Mouse (Mus musculus) MEL (cell line): Measurements from ENCODE around the gene Pex5. TPM values are rescaled to one million over a fixed set of nuclear protein-coding genes. Genes with fewer than 3 reads are reported as not detected.

Source experiments
- DNase-seq: peaks from one replicate; pipeline ENCODE4 v3.0.0; 2011; ENCODE audit warnings: low read depth, low spot score
- H3K27ac ChIP-seq: 2 replicates; pipeline ENCODE4 v1.5.1; 2012; ENCODE audit warnings: low read depth, mild to moderate bottlenecking, control low read depth, low read length, moderate library complexity; ENCODE audit not compliant: control insufficient read depth
- H3K27me3 ChIP-seq, 2 experiments: fragments of 150-350 bp in 1 of 2; sonication (generic) in 1 of 2; 2 replicates each; pipeline ENCODE4 v1.6.1; 2012; ENCODE audit warnings: low read length in 2 of 2, mild to moderate bottlenecking in 2 of 2, improper control_type of control experiment in 1 of 2, moderate library complexity in 1 of 2; ENCODE audit not compliant: insufficient read depth in 2 of 2, control insufficient read depth in 1 of 2
- H3K36me3 ChIP-seq, 2 experiments: 2 replicates each; pipeline ENCODE4 v1.6.1; 2012 to 2014; ENCODE audit warnings: low read length in 2 of 2, improper control_type of control experiment in 1 of 2, inconsistent platforms in 1 of 2, mild to moderate bottlenecking in 1 of 2; ENCODE audit not compliant: insufficient read depth in 2 of 2, control insufficient read depth in 1 of 2
- H3K4me1 ChIP-seq, 2 experiments: fragments of 150-350 bp in 1 of 2; sonication (generic) in 1 of 2; 2 replicates each; pipeline ENCODE4 v1.6.1; 2012; ENCODE audit warnings: low read length in 2 of 2, improper control_type of control experiment in 1 of 2, mild to moderate bottlenecking in 1 of 2; ENCODE audit not compliant: insufficient read depth in 2 of 2, control insufficient read depth in 1 of 2
- H3K4me3 ChIP-seq, 2 experiments: fragments of 150-350 bp in 1 of 2; sonication (generic) in 1 of 2; 2 replicates each; pipeline ENCODE4 v1.5.1; 2012; ENCODE audit warnings: low read depth in 2 of 2, low read length in 2 of 2, mild to moderate bottlenecking in 2 of 2, moderate library complexity in 2 of 2, control low read depth in 1 of 2, improper control_type of control experiment in 1 of 2; ENCODE audit not compliant: control insufficient read depth in 1 of 2, insufficient read depth in 1 of 2
- H3K79me2 ChIP-seq: 2 replicates; pipeline ENCODE4 v1.6.1; 2012; ENCODE audit warnings: mild to moderate bottlenecking, low read length, moderate library complexity; ENCODE audit not compliant: control insufficient read depth, poor library complexity, insufficient read depth
- H3K9ac ChIP-seq: 2 replicates; pipeline ENCODE4 v1.6.1; 2012; ENCODE audit warnings: low read depth, mild to moderate bottlenecking, control low read depth, low read length, moderate library complexity; ENCODE audit not compliant: control insufficient read depth, poor library complexity, severe bottlenecking
- H3K9me3 ChIP-seq: fragments of 150-350 bp; sonication (generic); replicated peaks from 2 replicates; pipeline ENCODE4 v1.6.1; 2012; ENCODE audit warnings: mild to moderate bottlenecking, low read length, improper control_type of control experiment, moderate library complexity; ENCODE audit not compliant: insufficient read depth
- BHLHE40 ChIP-seq: IDR thresholded peaks from 2 replicates; pipeline ENCODE4 v1.6.1; 2012; ENCODE audit warnings: low read depth, mild to moderate bottlenecking, inconsistent platforms, low read length, improper control_type of control experiment, borderline replicate concordance
- CHD1 ChIP-seq: IDR thresholded peaks from 2 replicates; pipeline ENCODE4 v1.6.1; 2012; ENCODE audit warnings: low read depth, mild to moderate bottlenecking, inconsistent platforms, low read length, improper control_type of control experiment
- CTCF ChIP-seq, 3 experiments: IDR thresholded peaks in 2 of 3; conservative IDR thresholded peaks in 1 of 3; 2 replicates each; pipeline ENCODE4 v1.5.1; 2011 to 2012; ENCODE audit warnings: low read length in 3 of 3, low read depth in 2 of 3, mild to moderate bottlenecking in 2 of 3, improper control_type of control experiment in 1 of 3, inconsistent platforms in 1 of 3, mixed read lengths in 1 of 3, moderate library complexity in 1 of 3; ENCODE audit not compliant: control insufficient read depth in 1 of 3, insufficient read depth in 1 of 3, poor library complexity in 1 of 3, severe bottlenecking in 1 of 3
- ELF1 ChIP-seq: IDR thresholded peaks from 2 replicates; pipeline ENCODE4 v1.6.1; 2014; ENCODE audit warnings: low read depth, mild to moderate bottlenecking, inconsistent platforms, low read length, improper control_type of control experiment, moderate library complexity
- EP300 ChIP-seq, 2 experiments: IDR thresholded peaks; 2 replicates each; pipeline ENCODE4 v1.6.1; 2011; ENCODE audit warnings: improper control_type of control experiment in 2 of 2, low read length in 2 of 2, low read depth in 1 of 2, mild to moderate bottlenecking in 1 of 2
- GATA1 ChIP-seq: IDR thresholded peaks from 2 replicates; pipeline ENCODE4 v1.6.1; 2011; ENCODE audit warnings: low read depth, low read length, improper control_type of control experiment
- HCFC1 ChIP-seq: IDR thresholded peaks from 2 replicates; pipeline ENCODE4 v1.6.1; 2012; ENCODE audit warnings: low read depth, mild to moderate bottlenecking, inconsistent platforms, low read length, improper control_type of control experiment, moderate library complexity
- JUND ChIP-seq: IDR thresholded peaks from 2 replicates; pipeline ENCODE4 v1.6.1; 2011; ENCODE audit warnings: low read depth, mild to moderate bottlenecking, improper control_type of control experiment, low read length
- MAX ChIP-seq: IDR thresholded peaks from 2 replicates; pipeline ENCODE4 v1.6.1; 2011; ENCODE audit warnings: low read length, improper control_type of control experiment
- MXI1 ChIP-seq: IDR thresholded peaks from 2 replicates; pipeline ENCODE4 v1.6.1; 2011; ENCODE audit warnings: mild to moderate bottlenecking, low read depth, low read length, improper control_type of control experiment
- MYC ChIP-seq: IDR thresholded peaks from 2 replicates; pipeline ENCODE4 v1.6.1; 2011; ENCODE audit warnings: low read depth, mild to moderate bottlenecking, low read length, improper control_type of control experiment, moderate library complexity
- NELFE ChIP-seq: IDR thresholded peaks from 2 replicates; pipeline ENCODE4 v1.6.1; 2011; ENCODE audit warnings: low read depth, low read length, improper control_type of control experiment
- NRF1 ChIP-seq: IDR thresholded peaks from 2 replicates; pipeline ENCODE4 v1.6.1; 2014; ENCODE audit warnings: low read depth, mild to moderate bottlenecking, inconsistent platforms, low read length, improper control_type of control experiment, moderate library complexity; ENCODE audit not compliant: poor library complexity, insufficient read depth, severe bottlenecking
- POLR2A ChIP-seq, 2 experiments: IDR thresholded peaks; 2 replicates each; pipeline ENCODE4 v1.6.1; 2011 to 2012; ENCODE audit warnings: low read length in 2 of 2, mild to moderate bottlenecking in 2 of 2, control low read depth in 1 of 2, improper control_type of control experiment in 1 of 2, low read depth in 1 of 2, moderate library complexity in 1 of 2; ENCODE audit not compliant: control insufficient read depth in 1 of 2, insufficient read depth in 1 of 2, poor library complexity in 1 of 2
- RAD21 ChIP-seq: IDR thresholded peaks from 2 replicates; pipeline ENCODE4 v1.6.1; 2011; ENCODE audit warnings: mild to moderate bottlenecking, low read depth, low read length, improper control_type of control experiment
- RCOR1 ChIP-seq: IDR thresholded peaks from 2 replicates; pipeline ENCODE4 v1.6.1; 2012; ENCODE audit warnings: low read depth, mild to moderate bottlenecking, inconsistent platforms, low read length, improper control_type of control experiment
- SIN3A ChIP-seq: IDR thresholded peaks from 2 replicates; pipeline ENCODE4 v1.6.1; 2012; ENCODE audit warnings: low read length, improper control_type of control experiment, inconsistent platforms
- SMC3 ChIP-seq: IDR thresholded peaks from 2 replicates; pipeline ENCODE4 v1.6.1; 2011; ENCODE audit warnings: low read depth, low read length, improper control_type of control experiment
- TAL1 ChIP-seq: IDR thresholded peaks from 2 replicates; pipeline ENCODE4 v1.6.1; 2012; ENCODE audit warnings: mild to moderate bottlenecking, inconsistent platforms, low read length, moderate library complexity, mixed read lengths
- TBP ChIP-seq: IDR thresholded peaks from 2 replicates; pipeline ENCODE4 v1.8.0; 2011; ENCODE audit warnings: low read depth, low read length, improper control_type of control experiment
- TCF12 ChIP-seq: IDR thresholded peaks from 2 replicates; pipeline ENCODE4 v1.6.1; 2014; ENCODE audit warnings: low read depth, mild to moderate bottlenecking, inconsistent platforms, low read length, improper control_type of control experiment, moderate library complexity
- UBTF ChIP-seq: IDR thresholded peaks from 2 replicates; pipeline ENCODE4 v1.6.1; 2012; ENCODE audit warnings: low read depth, mild to moderate bottlenecking, inconsistent platforms, low read length, improper control_type of control experiment, moderate library complexity, borderline replicate concordance; ENCODE audit not compliant: insufficient read depth
- USF1 ChIP-seq: IDR thresholded peaks from 2 replicates; pipeline ENCODE4 v1.6.1; 2014; ENCODE audit warnings: low read depth, mild to moderate bottlenecking, inconsistent platforms, low read length, improper control_type of control experiment, moderate library complexity
- ZC3H11A ChIP-seq: IDR thresholded peaks from 2 replicates; pipeline ENCODE4 v1.6.1; 2012; ENCODE audit warnings: low read depth, mild to moderate bottlenecking, inconsistent platforms, low read length, improper control_type of control experiment
- ZNF384 ChIP-seq: IDR thresholded peaks from 2 replicates; pipeline ENCODE4 v1.6.1; 2012; ENCODE audit warnings: low read depth, mild to moderate bottlenecking, inconsistent platforms, low read length, improper control_type of control experiment
- polyA plus RNA-seq, 2 experiments: library from polyadenylated mRNA; stranded (reverse) in 1 of 2; unstranded in 1 of 2; fragments of >175 nt in 1 of 2; fragments of >200 nt in 1 of 2; gene quantifications; 2 replicates each; pipeline versions ENCODE4 v1.2.1 to v1.2.4; 2012; ENCODE audit warnings: low replicate concordance in 2 of 2, low read depth in 1 of 2; ENCODE audit not compliant: insufficient read length in 2 of 2, insufficient read depth in 1 of 2, missing spikeins in 1 of 2
- total RNA-seq: library from RNA; depleted of rRNA; stranded (reverse); fragments of 300-350 nt; gene quantifications from 2 replicates; pipeline ENCODE4 v1.2.3, GENCODE M21; 2012

The Pex5 gene
- total and polyA plus RNA-seq, 3 experiments: 63.0 to 63.1 TPM; not detected in 1

- no peak for TF ChIP-seq EP300 (IDR thresholded peaks at IDR 0.05; ENCODE audit: low read depth in 1 of 2, low read length in 2 of 2)
- TF ChIP-seq SIN3A: peak; percentile 61; the same call in 1 of the 2 replicates
- peak; percentile 43; the same call in 1 of the 2 replicates for TF ChIP-seq HCFC1
- no peak for TF ChIP-seq USF1
- peak; percentile 79 to 90 (median 89) for TF ChIP-seq CTCF (IDR thresholded peaks at IDR 0.05 in 2 of 3, conservative IDR thresholded peaks at IDR 0.05 in 1 of 3; ENCODE audit: control insufficient read depth in 1 of 3, insufficient read depth in 1 of 3, low read depth in 2 of 3, low read length in 3 of 3, poor library complexity in 1 of 3, severe bottlenecking in 1 of 3)
- peak; percentile 65 for TF ChIP-seq SMC3
- 0 out of 4 replicates have a peak, but pooled peaks have one; percentile 11 to 23 for TF ChIP-seq POLR2A (IDR thresholded peaks at IDR 0.05; ENCODE audit: control insufficient read depth in 1 of 2, insufficient read depth in 1 of 2, low read depth in 1 of 2, low read length in 2 of 2, poor library complexity in 1 of 2)
- TF ChIP-seq CHD1: no peak
- peak; percentile 55 for TF ChIP-seq ZC3H11A
- TF ChIP-seq TBP: 0 out of 2 replicates have a peak, but pooled peaks have one; percentile 32
- no peak for TF ChIP-seq MYC
- 0 out of 2 replicates have a peak, but pooled peaks have one; percentile 16 for TF ChIP-seq NRF1
- TF ChIP-seq RAD21: peak; percentile 67
- peak; percentile 0; the same call in 1 of the 2 replicates for TF ChIP-seq NELFE
- no peak for TF ChIP-seq JUND
- TF ChIP-seq BHLHE40: no peak
- H3K79me2 ChIP-seq: peaks cover 13% of the 10 kb centered on the region
- no peaks in the 10 kb centered on the region for H3K9me3 ChIP-seq
- peaks cover 13% of the 10 kb centered on the region in 2 experiments for H3K36me3 ChIP-seq
- H3K27me3 ChIP-seq: no peaks in the 10 kb centered on the region
- H3K27ac ChIP-seq: peak overlapping the region; percentile 53
- H3K4me1 ChIP-seq: peaks cover 0 to 6% of the 10 kb centered on the region in 2 experiments; a peak in 3 of 4 replicates
- DNase-seq: peak; percentile 87
- peak overlapping the region; percentile 64 to 96 for H3K4me3 ChIP-seq
- peak overlapping the region; percentile 77 for H3K9ac ChIP-seq
Observed at GRCm38 (mm10) chr6:124415347-124416088, 651 bp upstream of the Pex5 start.

GRCm38 (mm10) chr6:124414150-124414926 lies 529 bp downstream of the Pex5 start:
- H3K36me3 ChIP-seq: peaks cover 13 to 16% of the 10 kb centered on the region in 2 experiments
- H3K9ac ChIP-seq: peak overlapping the region; percentile 76
- peak overlapping the region; percentile 62 for H3K27ac ChIP-seq
- peak; percentile 76 for TF ChIP-seq MXI1
- 0 out of 2 replicates have a peak, but pooled peaks have one; percentile 25 for TF ChIP-seq TCF12
- peak; percentile 28; the same call in 1 of the 2 replicates for TF ChIP-seq MAX
- peak; percentile 31; the same call in 1 of the 2 replicates for TF ChIP-seq MYC
- TF ChIP-seq UBTF: 0 out of 2 replicates have a peak, but pooled peaks have one; percentile 8
- no peak for TF ChIP-seq GATA1
- no peak for TF ChIP-seq USF1
- TF ChIP-seq TAL1: peak; percentile 29; the same call in 1 of the 2 replicates
- TF ChIP-seq ELF1: 0 out of 2 replicates have a peak, but pooled peaks have one; percentile 15
- TF ChIP-seq EP300 (IDR thresholded peaks at IDR 0.05; ENCODE audit: low read depth in 1 of 2, low read length in 2 of 2): peak in 1 of 2 experiments; percentile 20; a peak in 1 of 4 replicates
- no peak for TF ChIP-seq ZNF384
- 0 out of 2 replicates have a peak, but pooled peaks have one; percentile 7 for TF ChIP-seq RCOR1
- H3K4me3 ChIP-seq: peak overlapping the region; percentile 76 to 93
- peaks cover 13% of the 10 kb centered on the region for H3K79me2 ChIP-seq
- H3K27me3 ChIP-seq: no peaks in the 10 kb centered on the region
- no peaks in the 10 kb centered on the region for H3K9me3 ChIP-seq
- DNase-seq: peak; percentile 80
- H3K4me1 ChIP-seq: peaks cover 0 to 6% of the 10 kb centered on the region in 2 experiments; a peak in 3 of 4 replicates
